Mouse (Mus musculus) G1E (cell line): Measurements from ENCODE around the gene Gemin4.

Experiments used
- CTCF ChIP-seq: IDR thresholded peaks from 2 replicates; pipeline ENCODE4 v1.5.1; 2012; ENCODE audit warnings: low read depth, low read length, inconsistent platforms, mixed read lengths
- POLR2AphosphoS5 ChIP-seq: IDR thresholded peaks from 2 replicates; pipeline ENCODE4 v1.6.1; 2012; ENCODE audit warnings: low read depth, low read length, inconsistent platforms; ENCODE audit not compliant: insufficient replicate concordance

GRCm38 (mm10) chr11:76168976-76169375 lies 48.5 kb downstream of the Gemin4 start:
- TF ChIP-seq CTCF (no peak), POLR2AphosphoS5 (no peak)
